Mouse (Mus musculus): ENCODE measurements around the gene Rnft2. TPM values are rescaled to one million over a fixed set of nuclear protein-coding genes. Genes with fewer than 3 reads are reported as not detected.

The Rnft2 gene
- polyA plus RNA-seq, 2 experiments: 3.1 to 31.4 TPM

DNA sequence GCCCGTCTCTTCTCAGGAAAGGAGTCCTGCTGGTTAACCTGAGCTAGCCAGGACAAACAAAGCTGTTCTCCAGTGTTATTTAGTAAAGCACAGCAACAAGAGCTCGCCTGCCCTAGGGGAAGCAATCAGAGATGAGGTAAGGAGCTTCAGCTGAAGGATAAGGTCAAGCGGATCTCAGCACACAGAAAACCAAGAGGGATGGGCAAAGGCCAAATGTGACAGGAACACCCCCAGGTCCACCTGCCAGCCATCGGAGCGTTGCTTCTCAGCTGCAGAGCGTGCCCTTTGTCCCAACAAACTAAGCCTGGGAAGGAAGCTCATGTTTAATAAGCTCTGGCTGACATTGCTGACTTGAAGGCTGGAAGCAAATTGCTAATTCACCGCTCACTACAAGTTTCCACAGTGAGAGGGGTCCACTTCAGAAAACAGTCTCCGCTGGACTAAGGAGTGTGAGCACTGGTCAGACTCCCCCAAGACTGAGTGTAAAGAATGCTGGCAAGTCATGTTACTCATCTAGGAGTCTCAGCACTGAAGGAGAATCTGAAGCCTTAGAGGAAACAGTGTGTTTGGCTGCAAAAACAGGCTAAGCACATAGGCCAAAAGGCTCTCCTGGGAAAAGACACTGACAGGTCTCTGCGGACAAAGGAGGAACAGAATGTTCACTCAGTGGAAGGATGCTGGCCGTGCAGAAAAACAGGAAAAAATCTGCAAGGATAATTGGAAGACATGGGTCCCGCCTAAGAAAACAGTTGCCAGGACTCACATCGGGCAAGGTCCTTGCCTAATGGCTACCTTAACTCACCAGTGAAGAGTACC is 101.5 kb downstream of the Rnft2 start:
- 78% methylated on average over 12 of the region's 12 CpGs for WGBS
- H3K27ac ChIP-seq (replicated peaks; ENCODE audit: low read depth, low read length): no peak overlapping the region
- H3K27me3 ChIP-seq (ENCODE audit: control insufficient read depth, insufficient read depth, low read length): no peaks in the 10 kb centered on the region
- H3K9ac ChIP-seq (ENCODE audit: low read depth, low read length, severe bottlenecking): no peak overlapping the region
- H3K4me2 ChIP-seq (replicated peaks; ENCODE audit: low read depth, low read length, severe bottlenecking): no peak overlapping the region
- peaks cover 5% of the 10 kb centered on the region; the same call in 1 of the 2 replicates for H3K4me1 ChIP-seq (ENCODE audit: control insufficient read depth, insufficient read depth, low read length)
- no peak for ATAC-seq (ENCODE audit: low FRiP score, low read depth)
- H3K36me3 ChIP-seq (ENCODE audit: control insufficient read depth, insufficient read depth, low read length): peaks cover 32% of the 10 kb centered on the region
- no peak for TF ChIP-seq POLR2A (IDR thresholded peaks at IDR 0.05; ENCODE audit: borderline replicate concordance, extremely low read depth, insufficient read depth, insufficient read length)
- no peak overlapping the region for H3K4me3 ChIP-seq (replicated peaks; ENCODE audit: low read length)
- no peak for DNase-seq (ENCODE audit: low spot score)
- no peaks in the 10 kb centered on the region for H3K9me3 ChIP-seq (ENCODE audit: control insufficient read depth, low read length)

DNA sequence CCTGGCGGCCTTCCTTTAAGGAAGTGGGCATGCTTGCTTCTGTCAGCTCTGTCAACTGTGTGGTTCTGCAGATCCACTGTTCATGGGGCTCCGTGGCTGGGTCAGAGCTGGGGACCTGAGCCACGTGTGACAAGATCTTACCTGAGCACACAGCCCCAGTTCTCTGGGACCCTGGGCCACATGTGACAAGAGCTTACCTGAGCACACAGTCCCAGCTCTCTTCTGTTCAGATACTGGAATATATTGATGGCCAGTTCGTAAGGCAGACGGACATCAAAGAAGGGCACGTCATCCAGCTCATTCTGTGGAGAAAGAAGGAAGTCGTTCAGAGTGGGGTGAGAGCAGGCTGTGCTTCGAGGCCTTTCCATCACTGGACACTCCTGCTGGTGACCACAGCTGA is 102.4 kb downstream of the Rnft2 start:
- peaks cover 32% of the 10 kb centered on the region for H3K36me3 ChIP-seq (ENCODE audit: control insufficient read depth, insufficient read depth, low read length)
- 89% methylated on average over 8 of the region's 8 CpGs for WGBS

More for the DNA sequence above, 102.4 kb downstream of the Rnft2 start:
- no peaks in the 10 kb centered on the region for H3K27me3 ChIP-seq (ENCODE audit: control insufficient read depth, insufficient read depth, low read length)
- no peak overlapping the region for H3K9ac ChIP-seq (ENCODE audit: low read depth, low read length, severe bottlenecking)
- H3K4me2 ChIP-seq (replicated peaks; ENCODE audit: low read depth, low read length, severe bottlenecking): no peak overlapping the region
- peaks cover 7% of the 10 kb centered on the region for H3K4me1 ChIP-seq (ENCODE audit: control insufficient read depth, insufficient read depth, low read length)
- no peak overlapping the region for H3K27ac ChIP-seq (replicated peaks; ENCODE audit: low read depth, low read length)
- ATAC-seq (ENCODE audit: low FRiP score, low read depth) (no peak), DNase-seq (ENCODE audit: low spot score) (no peak)
- no peak for TF ChIP-seq POLR2A (IDR thresholded peaks at IDR 0.05; ENCODE audit: borderline replicate concordance, extremely low read depth, insufficient read depth, insufficient read length)
- H3K9me3 ChIP-seq (ENCODE audit: control insufficient read depth, low read length): no peaks in the 10 kb centered on the region
- H3K4me3 ChIP-seq (replicated peaks; ENCODE audit: low read length): no peak overlapping the region

Other genes with a start within 250 kb of the Rnft2 start
- gene Tesc, start 217.4 kb downstream of the Rnft2 start, polyA plus RNA-seq (2012; rRNA removed): 1.4 and 2.2 TPM in 2 replicates
- gene Tesc, start 217.4 kb downstream of the Rnft2 start, polyA plus RNA-seq (2014; fragmentation: Nextera tagmentation; extraction: Ambion mirVana): 5.2 and 8.6 TPM in 2 replicates
- gene Fbxw8, start 89.7 kb downstream of the Rnft2 start, polyA plus RNA-seq (2012; rRNA removed): 55.2 and 65.3 TPM in 2 replicates
- 27.9 and 30.4 TPM in 2 replicates for gene Fbxw8, start 89.7 kb downstream of the Rnft2 start, polyA plus RNA-seq (2014; fragmentation: Nextera tagmentation; extraction: Ambion mirVana)
- gene Hrk, start 80.5 kb downstream of the Rnft2 start, polyA plus RNA-seq (2012; rRNA removed): 0.11 and 0.18 TPM in 2 replicates
- 0.06 and 0.11 TPM in 2 replicates for gene Hrk, start 80.5 kb downstream of the Rnft2 start, polyA plus RNA-seq (2014; fragmentation: Nextera tagmentation; extraction: Ambion mirVana)
- 13.8 and 16.8 TPM in 2 replicates for gene 2410131K14Rik, start 111 bp upstream of the Rnft2 start, polyA plus RNA-seq (2012; rRNA removed)
- gene 2410131K14Rik, start 111 bp upstream of the Rnft2 start, polyA plus RNA-seq (2014; fragmentation: Nextera tagmentation; extraction: Ambion mirVana): 10.4 and 11.4 TPM in 2 replicates

Measured in limb, embryonic 14.5 days (tissue).